Mouse (Mus musculus) brain, embryonic 18.5 days (tissue): ENCODE data around the gene Rps4x.
A peak's percentile ranks its signal among the peaks of the same experiment; 100 is the strongest.
"Not testable (repeated sequence)": the region's sequence is repeated elsewhere in the genome, so short reads cannot be mapped to it uniquely, and the experiment has no call there.

ENCODE experiments used
- DNase-seq: peaks from one replicate; pipeline ENCODE4 v3.0.0-alpha.2; 2012; ENCODE audit warnings: low read depth, low spot score

The Rps4x gene

DNA sequence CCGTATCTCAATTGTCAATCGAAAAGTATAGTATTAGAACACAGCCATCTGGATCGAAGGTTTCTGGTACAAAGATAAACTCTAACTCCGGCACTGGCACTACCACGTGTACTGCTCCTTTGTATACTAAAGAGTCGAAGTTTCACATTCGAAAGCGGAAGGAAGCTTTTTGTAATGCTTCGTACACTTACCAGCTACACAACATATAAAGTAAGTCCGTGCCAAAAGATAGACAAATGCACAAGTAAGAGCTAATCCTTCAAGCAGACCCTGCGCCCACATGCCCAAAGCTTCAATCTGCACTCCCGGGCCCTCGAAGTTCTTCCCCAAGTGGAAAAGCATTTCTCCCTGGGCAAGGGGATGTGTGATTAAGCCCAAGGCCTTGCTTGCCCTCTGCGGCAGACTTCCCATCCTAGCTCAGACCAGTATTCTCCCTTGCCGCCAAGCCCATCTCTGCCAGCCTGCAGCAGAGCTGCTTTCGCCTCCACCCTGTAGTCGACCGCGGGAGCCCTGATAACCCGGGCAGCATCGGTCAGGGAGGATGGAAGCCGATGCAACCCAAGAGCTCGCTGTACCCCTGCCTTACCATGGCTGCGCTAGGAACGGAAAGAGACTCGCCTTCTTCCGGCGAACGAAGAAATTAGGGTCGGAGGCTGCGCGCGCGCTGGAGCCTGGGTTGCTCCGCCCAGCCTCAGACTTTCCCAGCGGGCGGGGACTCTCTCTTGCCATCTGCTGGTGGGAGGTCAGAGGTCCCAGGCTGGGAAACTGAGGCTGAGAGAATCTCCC, at the start of gene Rps4x:
Gene Rps4x (minus strand): TSS at position 683 of the 786 bp plus-strand sequence.
- peak; percentile 73 for DNase-seq

DNA sequence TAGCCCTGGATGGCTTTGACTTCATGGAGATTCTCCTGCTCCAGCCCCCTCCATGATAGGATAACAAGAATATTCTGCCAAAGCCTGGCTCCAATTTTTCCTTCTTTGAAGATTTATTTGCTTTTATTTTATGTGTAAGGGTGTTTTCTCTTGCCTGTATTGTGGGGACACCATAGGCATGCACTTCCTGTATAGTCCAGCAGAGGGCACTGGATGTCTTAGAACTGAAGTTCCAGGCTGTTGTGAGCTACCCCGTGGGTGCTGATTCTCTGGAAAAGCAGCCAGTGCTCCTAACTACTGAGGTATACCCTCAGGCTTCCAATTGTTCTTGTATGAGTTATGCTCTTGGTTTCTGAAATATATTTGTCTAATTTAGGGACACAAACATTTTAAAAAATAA, 29.9 kb upstream of the Rps4x start:
- no peak for DNase-seq

DNA sequence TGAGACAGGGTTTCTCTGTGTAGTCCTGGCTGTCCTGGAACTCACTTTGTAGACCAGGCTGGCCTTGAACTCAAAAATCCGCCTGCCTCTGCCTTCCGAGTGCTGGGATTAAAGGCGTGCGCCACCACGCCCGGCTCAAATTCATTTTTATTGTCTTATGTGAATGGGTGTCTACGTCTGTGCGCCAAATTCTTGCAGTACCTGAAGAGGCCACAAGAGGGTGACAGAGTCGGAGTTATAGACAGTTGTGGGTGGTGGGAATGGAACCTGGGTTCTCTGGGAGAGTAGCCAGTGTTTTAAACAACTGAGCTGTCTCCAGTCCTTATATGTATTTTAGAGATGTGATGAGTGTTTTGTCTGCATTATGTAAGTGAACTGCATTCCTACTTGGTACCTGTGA, 26.2 kb upstream of the Rps4x start:
- not testable (repeated sequence) for DNase-seq

DNA sequence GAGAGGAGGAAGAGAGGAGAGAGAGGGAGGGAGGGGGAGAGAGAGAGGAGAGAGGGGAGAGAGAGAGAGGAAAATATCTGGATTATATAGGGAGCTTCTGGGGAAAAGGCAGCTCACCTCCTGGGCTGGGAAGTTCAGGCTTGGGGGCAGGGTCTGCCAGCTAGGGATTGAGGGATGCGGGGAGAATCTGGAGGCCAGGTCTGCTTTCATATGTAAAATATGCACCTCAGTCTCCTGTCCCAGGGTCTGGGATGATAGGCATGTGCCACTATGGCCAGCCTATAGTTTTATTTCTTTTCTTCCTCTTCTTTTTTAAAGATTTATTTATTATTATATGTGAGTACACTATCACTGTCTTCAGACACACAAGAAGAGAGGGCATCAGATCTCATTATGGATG, 1.6 kb upstream of the Rps4x start:
- DNase-seq = no peak

DNA sequence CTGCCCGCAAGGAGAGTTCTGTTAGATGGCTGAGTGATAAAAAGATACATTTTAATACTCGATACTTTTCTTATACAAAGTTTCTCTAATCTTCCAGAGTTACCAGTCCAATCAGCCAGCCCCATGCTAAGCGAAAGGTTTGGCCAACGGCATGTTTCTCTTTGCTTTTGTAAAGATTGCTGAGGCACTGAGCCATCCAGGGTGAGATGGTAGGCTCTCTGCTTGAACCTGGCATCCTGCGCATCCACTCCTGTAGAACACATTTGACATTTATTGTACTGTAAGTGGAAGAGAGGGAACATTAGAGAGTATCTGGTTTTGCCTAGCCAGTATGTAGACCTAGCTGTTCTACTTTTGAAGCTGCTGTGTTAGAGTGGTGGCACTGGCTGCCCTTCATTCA, 387 bp upstream of the Rps4x start:
- DNase-seq = no peak

DNA sequence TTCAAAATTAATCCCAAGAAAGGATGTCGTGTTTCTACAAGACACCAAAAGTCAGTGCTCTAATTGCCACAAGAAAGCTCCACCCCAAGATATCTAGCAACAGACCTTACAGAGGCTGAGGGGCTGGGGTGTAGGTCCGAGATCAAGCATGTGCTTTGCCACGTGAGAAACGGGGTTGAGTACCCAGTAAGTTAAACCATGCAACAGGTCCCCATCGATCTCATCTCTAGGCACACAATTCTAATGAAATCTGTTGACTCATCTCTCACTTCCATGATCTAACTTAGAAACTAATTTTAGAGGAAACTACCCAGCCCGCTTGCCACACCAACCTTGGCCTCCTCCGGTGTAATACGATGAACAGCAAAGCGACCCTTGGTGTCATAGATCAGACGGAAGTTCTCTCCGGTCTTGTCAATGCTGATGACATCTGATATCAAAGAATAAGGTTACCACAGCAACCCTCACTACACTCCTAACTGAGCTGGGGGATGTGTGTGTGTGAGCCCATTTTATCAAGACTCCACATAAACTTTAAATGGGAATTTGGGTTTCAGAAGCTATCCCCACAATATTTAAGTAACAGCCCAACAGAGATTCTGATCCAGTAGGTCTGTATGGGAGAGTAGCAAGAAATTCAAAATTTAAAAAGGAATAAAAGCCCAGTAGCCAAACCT, 2.0 kb downstream of the Rps4x start:
- no peak for DNase-seq

DNA sequence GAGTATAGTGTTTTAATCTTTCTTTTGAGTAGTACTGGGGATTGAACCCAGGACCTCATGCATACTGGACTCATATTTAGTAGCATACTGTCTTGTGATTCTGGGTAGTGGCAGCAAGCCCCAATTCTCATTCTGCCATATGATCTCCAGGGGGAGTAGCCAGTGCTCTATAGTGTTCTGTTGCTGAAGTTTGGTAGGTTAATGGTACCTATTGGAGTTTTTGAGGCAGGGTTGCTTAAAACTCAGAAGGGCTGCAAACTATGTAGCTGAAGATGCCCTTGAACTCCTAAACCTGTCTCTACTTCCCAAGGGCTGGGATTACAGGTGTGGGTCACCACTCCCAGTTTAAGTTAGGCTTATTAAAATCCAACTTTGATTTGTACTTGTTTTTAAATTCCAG, 6.6 kb downstream of the Rps4x start:
- DNase-seq = no peak

GRCm38 (mm10) chrX:102175538-102176287, 13.5 kb downstream of the Rps4x start:
- DNase-seq = no peak

DNA sequence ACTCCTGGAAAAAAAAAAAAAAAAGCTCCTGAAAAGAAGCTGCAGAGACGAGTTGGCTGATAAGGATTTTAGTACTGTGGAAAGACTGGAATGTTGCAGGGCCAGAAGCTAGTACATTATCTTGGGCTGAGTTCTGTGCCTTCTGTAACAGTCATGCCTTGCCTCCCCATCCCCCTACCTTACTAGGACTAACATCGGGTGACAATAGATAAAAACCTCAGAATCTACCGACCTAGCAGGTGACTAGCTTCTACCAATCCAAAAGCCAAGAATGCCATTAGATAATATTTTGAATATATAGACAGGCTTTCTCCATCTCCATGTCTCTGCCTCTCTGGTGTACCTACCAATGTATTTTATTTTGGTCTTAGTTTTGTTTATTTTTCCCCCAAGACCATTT, 18.3 kb downstream of the Rps4x start:
- DNase-seq = no peak

DNA sequence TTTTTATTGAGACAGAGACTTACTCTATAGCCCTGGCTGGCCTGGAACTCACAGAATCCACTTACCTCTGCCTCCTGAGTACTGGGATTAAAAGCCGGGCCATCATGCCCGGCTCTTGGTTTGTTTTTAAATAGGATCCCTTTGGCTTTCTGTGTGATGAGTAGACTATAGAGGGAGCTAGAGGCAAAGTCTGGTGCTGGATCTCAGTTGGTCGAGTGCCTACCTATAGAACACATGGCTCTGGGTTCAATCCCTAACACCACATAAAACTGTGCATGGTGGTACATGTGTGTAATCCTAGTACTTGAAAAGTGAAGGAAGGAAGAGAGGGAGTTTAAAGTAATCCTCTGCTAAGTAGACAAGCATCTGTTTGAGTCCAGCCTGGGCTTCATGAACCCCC, 19.1 kb downstream of the Rps4x start:
- no peak for DNase-seq

- DNase-seq = no peak
Measured at GRCm38 (mm10) chrX:102169724-102170123, 19.5 kb downstream of the Rps4x start.

GRCm38 (mm10) chrX:102166986-102167385, 22.2 kb downstream of the Rps4x start:
- DNase-seq = no peak

DNA sequence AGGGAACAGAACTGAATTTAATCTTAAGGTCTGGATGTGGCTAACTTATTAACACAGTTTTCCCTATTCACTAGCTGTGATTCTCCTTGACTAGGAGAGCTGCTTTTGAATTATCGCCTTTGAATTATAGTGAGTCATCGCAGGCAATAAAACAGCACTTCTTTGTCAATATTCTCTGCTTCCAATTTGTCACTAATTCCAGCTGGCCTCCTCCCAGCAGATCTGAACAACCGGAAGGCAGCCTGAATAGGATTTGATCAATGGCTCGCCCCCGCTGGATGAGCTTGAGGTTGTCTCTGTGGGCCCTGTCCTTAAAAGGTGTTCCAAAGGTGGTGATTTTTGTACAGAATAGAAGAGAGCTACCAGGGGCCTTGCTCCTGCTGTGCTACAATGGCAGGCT, 22.7 kb downstream of the Rps4x start:
- no peak for DNase-seq

GRCm38 (mm10) chrX:102163529-102163928, 25.7 kb downstream of the Rps4x start:
- no peak for DNase-seq

GRCm38 (mm10) chrX:102163096-102163495, 26.1 kb downstream of the Rps4x start:
- DNase-seq = no peak

DNA sequence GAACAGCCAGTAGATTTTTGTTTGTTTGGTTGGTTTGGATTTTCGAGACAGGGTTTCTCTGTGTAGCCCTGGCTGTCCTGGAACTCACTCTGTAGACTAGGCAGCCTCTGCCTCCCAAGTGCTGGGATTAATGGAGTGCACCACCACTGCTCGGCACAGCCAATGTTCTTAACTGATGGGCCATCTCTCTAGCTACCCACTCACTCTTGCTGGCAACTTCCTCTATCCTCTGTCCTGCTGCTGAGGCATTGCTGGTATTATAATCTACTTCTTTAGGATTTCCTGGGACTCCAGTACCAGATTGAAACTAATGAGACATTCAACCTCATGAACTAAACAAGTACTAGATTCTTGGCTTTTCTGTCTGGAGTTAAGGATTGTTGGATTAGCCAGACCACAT, 28.7 kb downstream of the Rps4x start:
- no peak for DNase-seq

GRCm38 (mm10) chrX:102159778-102160177, 29.4 kb downstream of the Rps4x start:
- DNase-seq = no peak

GRCm38 (mm10) chrX:102157423-102157791, 31.8 kb downstream of the Rps4x start:
- no peak for DNase-seq

DNA sequence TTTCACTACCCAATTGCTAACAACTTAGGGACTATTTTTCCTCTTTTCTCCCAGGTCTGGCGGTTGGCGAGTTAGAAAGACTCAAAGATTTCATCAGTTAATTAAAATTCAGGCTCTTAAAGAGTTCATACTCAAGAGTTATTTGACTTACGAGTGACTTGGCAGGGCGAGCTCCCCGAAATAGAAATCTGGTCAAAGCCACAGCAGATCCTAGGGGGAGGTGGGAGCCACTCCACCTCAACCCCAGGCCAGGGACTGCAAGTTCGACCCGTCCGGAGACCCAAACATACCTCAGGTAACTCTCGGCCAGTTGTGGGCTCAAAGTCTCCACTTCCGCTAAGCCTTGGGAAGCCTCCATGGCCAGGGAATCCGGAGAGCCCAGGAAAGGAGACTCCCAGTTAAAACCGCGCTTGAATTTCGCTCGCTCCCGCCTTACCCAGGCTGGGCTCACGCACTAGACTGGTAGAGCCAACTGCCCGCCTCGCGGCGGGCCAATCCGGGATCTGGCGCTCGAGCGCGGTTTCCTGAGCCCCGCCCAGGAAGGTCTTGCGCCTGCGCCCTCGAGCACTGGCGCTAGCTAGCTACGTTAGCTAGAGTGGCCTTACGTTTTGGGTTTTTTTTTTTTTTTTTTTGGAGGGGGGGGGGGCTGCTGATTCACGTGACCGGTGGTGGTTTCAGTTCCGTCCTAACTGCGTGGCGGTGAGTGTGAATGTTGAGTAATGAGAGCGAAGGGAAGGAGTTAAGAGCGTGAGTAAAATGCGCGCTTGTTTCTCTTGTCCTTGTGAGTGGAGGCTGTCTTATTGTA, 32.4 kb downstream of the Rps4x start, which contains the start of gene Ercc6l:
Gene Ercc6l (minus strand): TSS at position 474 of the 805 bp plus-strand sequence.
- peak; percentile 87 for DNase-seq

DNA sequence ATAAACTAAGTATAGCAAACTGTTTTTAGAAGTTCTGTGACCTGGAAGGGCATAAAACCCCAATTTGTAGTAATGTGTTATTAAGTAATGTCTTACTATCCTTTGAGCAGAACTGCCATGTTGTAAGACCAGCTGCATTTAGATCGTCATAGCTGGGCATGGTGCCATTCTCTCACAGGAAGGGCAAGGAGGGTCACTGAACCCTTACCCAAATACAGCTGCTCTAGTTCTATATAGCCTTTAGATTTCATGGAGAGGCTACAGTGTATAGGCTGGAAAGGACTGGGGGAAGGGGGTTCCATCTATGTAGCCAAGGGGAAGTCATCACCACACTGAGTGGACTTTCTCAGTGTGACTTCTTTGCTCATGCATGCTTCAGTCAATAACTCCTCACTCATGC, 48.0 kb downstream of the Rps4x start:
- no peak for DNase-seq
